Mouse (Mus musculus) limb, embryonic 10.5 days (tissue): ENCODE results near the gene Bmp8b. TPM values are rescaled to one million over a fixed set of nuclear protein-coding genes. Genes with fewer than 3 reads are reported as not detected.
"Not testable (repeated sequence)": the region's sequence is repeated elsewhere in the genome, so short reads cannot be mapped to it uniquely, and the experiment has no call there.

Experiments used
- DNase-seq: peaks from one replicate; pipeline ENCODE4 v3.0.0-alpha.2; 2017; ENCODE audit warnings: low spot score
- H3K27ac ChIP-seq: fragments of 300-500 bp; sonication (generic); 2 replicates; pipeline ENCODE4 v1.5.1; 2016; ENCODE audit warnings: mild to moderate bottlenecking
- H3K27me3 ChIP-seq: fragments of 300-500 bp; sonication (generic); 2 replicates; pipeline ENCODE4 v1.6.1; 2016; ENCODE audit warnings: low read depth, mild to moderate bottlenecking; ENCODE audit not compliant: poor library complexity, severe bottlenecking
- H3K36me3 ChIP-seq: fragments of 300-500 bp; sonication (generic); 2 replicates; pipeline ENCODE4 v1.6.1; 2016; ENCODE audit warnings: mild to moderate bottlenecking, moderate library complexity
- H3K4me1 ChIP-seq: fragments of 300-500 bp; sonication (generic); 2 replicates; pipeline ENCODE4 v1.6.1; 2016
- H3K4me3 ChIP-seq: fragments of 300-500 bp; sonication (generic); 2 replicates; pipeline ENCODE4 v1.5.1; 2016; ENCODE audit warnings: mild to moderate bottlenecking, moderate library complexity
- H3K9me3 ChIP-seq: fragments of 300-500 bp; sonication (generic); replicated peaks from 2 replicates; pipeline ENCODE4 v1.6.1; 2016; ENCODE audit warnings: mild to moderate bottlenecking
- WGBS: fragments of 180-500 bp; shearing (Covaris S2); methylation state at CpG from one replicate; pipeline ENCODE4 v1.1.7; 2016; 5-methylcytosine and 5-hydroxymethylcytosine counted together
- polyA plus RNA-seq: library from polyadenylated mRNA; unstranded; fragments of >200 nt; fragmentation: Nextera tagmentation; extraction: Ambion mirVana; gene quantifications from 2 replicates; pipeline ENCODE4 v1.2.1, GENCODE M21; 2016

Gene Bmp8b
- polyA plus RNA-seq, 1 experiment from 2014 or later: 0.29 TPM

- not testable (repeated sequence) for H3K36me3 ChIP-seq, H3K4me1 ChIP-seq, H3K27ac ChIP-seq, H3K9me3 ChIP-seq
- peak overlapping the region; percentile 44 for H3K4me3 ChIP-seq
- H3K27me3 ChIP-seq: peaks cover 40% of the 10 kb centered on the region
- DNase-seq: peak; percentile 48
- 22% methylated on average over 24 of the region's 42 CpGs for WGBS
Measured at GRCm38 (mm10) chr4:123116640-123117039, 11.7 kb downstream of the Bmp8b start.

GRCm38 (mm10) chr4:123121286-123121685, 16.3 kb downstream of the Bmp8b start:
- Histone ChIP-seq H3K9me3 (no peaks in the 10 kb centered on the region), H3K4me3 (no peak overlapping the region), H3K36me3 (peaks cover 25% of the 10 kb centered on the region), H3K27me3 (peaks cover 16% of the 10 kb centered on the region), H3K4me1 (no peaks in the 10 kb centered on the region; the same call in 1 of the 2 replicates), H3K27ac (no peak overlapping the region)
- no peak for DNase-seq
- 88% methylated on average over 2 of the region's 2 CpGs for WGBS

GRCm38 (mm10) chr4:123126626-123127025, 21.7 kb downstream of the Bmp8b start:
- Histone ChIP-seq H3K9me3 (no peaks in the 10 kb centered on the region), H3K36me3 (peaks cover 76% of the 10 kb centered on the region), H3K4me3 (no peak overlapping the region), H3K27ac (no peak overlapping the region), H3K27me3 (no peaks in the 10 kb centered on the region), H3K4me1 (no peaks in the 10 kb centered on the region)
- WGBS: 93% methylated on average over 7 of the region's 7 CpGs
- DNase-seq: no peak

GRCm38 (mm10) chr4:123127051-123127450, 22.1 kb downstream of the Bmp8b start:
- H3K27me3 ChIP-seq: no peaks in the 10 kb centered on the region
- H3K9me3 ChIP-seq: no peaks in the 10 kb centered on the region
- H3K36me3 ChIP-seq: peaks cover 78% of the 10 kb centered on the region
- H3K4me1 ChIP-seq: no peaks in the 10 kb centered on the region
- 88% methylated on average over 4 of the region's 4 CpGs for WGBS
- DNase-seq: no peak
- no peak overlapping the region for H3K27ac ChIP-seq
- no peak overlapping the region for H3K4me3 ChIP-seq

GRCm38 (mm10) chr4:123137551-123137950, 32.6 kb downstream of the Bmp8b start:
- Histone ChIP-seq H3K4me3 (no peak overlapping the region), H3K27ac (no peak overlapping the region), H3K9me3 (no peaks in the 10 kb centered on the region), H3K4me1 (peaks cover 11% of the 10 kb centered on the region), H3K27me3 (no peaks in the 10 kb centered on the region), H3K36me3 (peaks cover 48% of the 10 kb centered on the region)
- no peak for DNase-seq
- WGBS: 85% methylated on average over 3 of the region's 3 CpGs

GRCm38 (mm10) chr4:123139513-123140154, 34.7 kb downstream of the Bmp8b start, which contains the start of gene Ppie:
Gene Ppie (minus strand): TSS chr4:123139951.
- H3K4me3 ChIP-seq: peak within 1 kb of the TSS; percentile 74
- H3K27me3 ChIP-seq: no peaks in the 10 kb centered on the region
- no peaks in the 10 kb centered on the region for H3K9me3 ChIP-seq
- H3K36me3 ChIP-seq: peaks cover 28% of the 10 kb centered on the region
- H3K4me1 ChIP-seq: peaks cover 11% of the 10 kb centered on the region
- peak within 1 kb of the TSS; percentile 88 for H3K27ac ChIP-seq
- WGBS: 1% methylated on average over 34 of the region's 34 CpGs
- DNase-seq: peak; percentile 94

GRCm38 (mm10) chr4:123147446-123148150, 42.6 kb downstream of the Bmp8b start:
- no peak overlapping the region for H3K4me3 ChIP-seq
- H3K9me3 ChIP-seq: no peaks in the 10 kb centered on the region
- WGBS: 81% methylated on average over 5 of the region's 5 CpGs
- H3K36me3 ChIP-seq: no peaks in the 10 kb centered on the region
- H3K27me3 ChIP-seq: no peaks in the 10 kb centered on the region
- H3K4me1 ChIP-seq: no peaks in the 10 kb centered on the region
- DNase-seq: no peak
- no peak overlapping the region for H3K27ac ChIP-seq

- 0 out of 2 replicates have a peak, but pooled peaks cover 6% of the 10 kb centered on the region for H3K27me3 ChIP-seq
- H3K4me1 ChIP-seq: no peaks in the 10 kb centered on the region
- H3K36me3 ChIP-seq: no peaks in the 10 kb centered on the region
- no peak overlapping the region for H3K4me3 ChIP-seq
- no peaks in the 10 kb centered on the region for H3K9me3 ChIP-seq
- no peak overlapping the region for H3K27ac ChIP-seq
- no peak for DNase-seq
- WGBS: 77% methylated on average over 4 of the region's 4 CpGs
Measured at GRCm38 (mm10) chr4:123152003-123152402, 47.0 kb downstream of the Bmp8b start.

GRCm38 (mm10) chr4:123152976-123153375, 48.0 kb downstream of the Bmp8b start:
- H3K9me3 ChIP-seq: no peaks in the 10 kb centered on the region
- no peaks in the 10 kb centered on the region for H3K4me1 ChIP-seq
- H3K36me3 ChIP-seq: no peaks in the 10 kb centered on the region
- H3K4me3 ChIP-seq: no peak overlapping the region
- no peak overlapping the region for H3K27ac ChIP-seq
- no peak for DNase-seq
- WGBS: 55% methylated on average over 5 of the region's 5 CpGs
- 0 out of 2 replicates have a peak, but pooled peaks cover 6% of the 10 kb centered on the region for H3K27me3 ChIP-seq

GRCm38 (mm10) chr4:123155004-123155403, 50.0 kb downstream of the Bmp8b start:
- no peak for DNase-seq

GRCm38 (mm10) chr4:123155427-123155826, 50.5 kb downstream of the Bmp8b start:
- DNase-seq: no peak
- H3K4me3 ChIP-seq: no peak overlapping the region
- H3K36me3 ChIP-seq: no peaks in the 10 kb centered on the region
- 0 out of 2 replicates have a peak, but pooled peaks cover 6% of the 10 kb centered on the region for H3K27me3 ChIP-seq
- WGBS: 65% methylated on average over 2 of the region's 2 CpGs
- no peaks in the 10 kb centered on the region for H3K9me3 ChIP-seq
- H3K4me1 ChIP-seq: no peaks in the 10 kb centered on the region
- H3K27ac ChIP-seq: no peak overlapping the region

More at GRCm38 (mm10) chr4:123155004-123155403, 50.0 kb downstream of the Bmp8b start:
- no peak overlapping the region for H3K27ac ChIP-seq
- no peaks in the 10 kb centered on the region for H3K4me1 ChIP-seq
- H3K27me3 ChIP-seq: 0 out of 2 replicates have a peak, but pooled peaks cover 6% of the 10 kb centered on the region
- H3K4me3 ChIP-seq: no peak overlapping the region
- no peaks in the 10 kb centered on the region for H3K9me3 ChIP-seq
- 29% methylated on average over 4 of the region's 4 CpGs for WGBS
- no peaks in the 10 kb centered on the region for H3K36me3 ChIP-seq

- Histone ChIP-seq H3K27me3 (0 out of 2 replicates have a peak, but pooled peaks cover 6% of the 10 kb centered on the region), H3K4me1 (no peaks in the 10 kb centered on the region), H3K4me3 (no peak overlapping the region), H3K36me3 (no peaks in the 10 kb centered on the region), H3K27ac (no peak overlapping the region), H3K9me3 (no peaks in the 10 kb centered on the region)
- no peak for DNase-seq
Measured at GRCm38 (mm10) chr4:123155840-123156239, 50.9 kb downstream of the Bmp8b start.

GRCm38 (mm10) chr4:123160571-123160970, 55.6 kb downstream of the Bmp8b start:
- 82% methylated on average over 6 of the region's 6 CpGs for WGBS
- no peaks in the 10 kb centered on the region for H3K36me3 ChIP-seq

More at GRCm38 (mm10) chr4:123160571-123160970, 55.6 kb downstream of the Bmp8b start:
- no peak overlapping the region for H3K4me3 ChIP-seq
- H3K27ac ChIP-seq: no peak overlapping the region
- H3K9me3 ChIP-seq: no peaks in the 10 kb centered on the region
- peaks cover 11% of the 10 kb centered on the region for H3K4me1 ChIP-seq
- peak; percentile 24 for DNase-seq
- peaks cover 6% of the 10 kb centered on the region; the same call in 1 of the 2 replicates for H3K27me3 ChIP-seq
